Mouse (Mus musculus) G1E (cell line): ENCODE results near the gene Papln.

Experiments used
- CTCF ChIP-seq: IDR thresholded peaks from 2 replicates; pipeline ENCODE4 v1.5.1; 2012; ENCODE audit warnings: low read depth, low read length, inconsistent platforms, mixed read lengths
- GATA1 ChIP-seq: IDR thresholded peaks from 2 replicates; pipeline ENCODE4 v1.6.1; 2012; ENCODE audit warnings: borderline replicate concordance, low read length, inconsistent platforms, mixed read lengths

DNA sequence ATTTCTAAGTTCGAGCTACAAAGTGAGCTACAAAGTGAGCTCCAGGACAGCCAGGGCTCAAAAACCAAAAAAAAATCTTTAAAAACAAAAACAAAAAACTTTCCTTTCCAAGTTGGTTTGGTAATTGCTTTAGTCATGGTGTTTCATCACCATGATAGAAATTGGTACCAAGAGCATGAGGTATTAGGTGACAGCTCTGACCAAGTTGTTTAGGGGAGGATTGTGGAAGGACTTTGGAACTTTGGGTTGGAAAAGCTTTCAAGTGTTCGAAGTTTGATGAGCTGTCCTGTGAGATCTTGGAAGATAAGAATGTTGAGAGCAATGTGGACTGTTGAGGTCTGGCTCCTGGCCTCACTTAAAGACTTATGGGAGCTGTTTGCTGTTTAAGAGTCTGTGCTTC is 3.2 kb upstream of the Papln start:
- no peak for TF ChIP-seq CTCF
- TF ChIP-seq GATA1 = no peak
